Mouse (Mus musculus) spleen, postnatal 10 days (tissue): ENCODE data around the gene Acpp.

Experiments
- DNase-seq, 2 experiments: peaks; one replicate each; pipeline ENCODE4 v3.0.0; 2021 to 2022; ENCODE audit warnings: low spot score in 2 of 2

Gene Acpp

DNA sequence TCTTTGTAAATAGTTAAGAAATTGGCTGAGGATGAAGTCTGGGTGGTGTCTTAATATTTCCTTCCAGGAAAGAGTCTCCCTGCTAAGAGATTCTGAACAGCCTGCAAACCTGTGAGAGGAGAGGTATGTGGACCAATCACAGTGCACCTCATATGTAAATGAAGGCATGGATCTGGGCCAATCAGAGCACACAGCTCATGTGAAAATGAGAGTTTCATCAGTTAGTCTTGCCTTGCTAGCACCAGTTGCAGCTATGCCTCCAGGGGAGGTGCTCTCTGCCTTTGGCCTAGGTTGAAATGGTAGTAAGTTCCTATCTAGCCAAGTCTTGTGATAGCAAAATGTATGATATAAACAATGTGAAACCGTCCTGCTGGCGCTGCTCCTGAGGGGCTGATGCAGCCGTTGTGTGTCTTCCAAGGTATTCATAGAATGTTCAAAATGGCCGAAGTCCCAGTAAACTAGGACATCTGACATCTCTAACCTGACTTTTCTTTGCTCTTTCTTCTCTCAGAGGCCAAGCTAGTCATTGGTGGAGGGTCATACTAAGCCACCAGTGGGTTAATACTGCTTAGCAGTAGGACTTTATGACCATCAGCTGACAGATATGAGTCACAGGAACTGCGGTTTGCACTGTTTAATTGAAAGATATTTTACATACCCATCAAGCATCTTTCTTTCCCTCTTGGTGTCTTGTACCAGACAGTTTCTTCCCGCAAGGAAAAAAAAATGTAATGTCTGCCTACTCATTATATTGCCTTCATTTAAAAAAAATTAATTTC lies 32.0 kb downstream of the Acpp start:
- no peak for DNase-seq

DNA sequence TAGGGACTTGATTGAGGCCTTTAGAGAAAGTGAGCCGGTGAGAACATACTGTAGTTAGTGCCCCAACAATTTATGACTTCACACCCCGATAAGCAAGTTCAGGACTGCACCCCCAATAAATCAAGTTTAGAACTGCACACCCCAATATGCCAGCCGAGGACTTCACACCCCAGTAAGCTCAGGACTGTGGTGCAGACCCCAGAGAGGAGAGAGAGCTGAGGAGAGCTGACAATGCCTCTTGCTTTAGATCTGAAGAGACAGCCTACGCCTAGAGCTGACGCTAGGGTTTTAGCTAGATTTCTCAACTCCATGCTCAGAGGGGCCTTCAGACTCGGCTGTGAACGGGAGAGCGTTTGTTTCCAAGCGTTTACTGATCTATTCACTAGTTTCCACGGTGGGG lies 32.7 kb downstream of the Acpp start:
- no peak for DNase-seq

DNA sequence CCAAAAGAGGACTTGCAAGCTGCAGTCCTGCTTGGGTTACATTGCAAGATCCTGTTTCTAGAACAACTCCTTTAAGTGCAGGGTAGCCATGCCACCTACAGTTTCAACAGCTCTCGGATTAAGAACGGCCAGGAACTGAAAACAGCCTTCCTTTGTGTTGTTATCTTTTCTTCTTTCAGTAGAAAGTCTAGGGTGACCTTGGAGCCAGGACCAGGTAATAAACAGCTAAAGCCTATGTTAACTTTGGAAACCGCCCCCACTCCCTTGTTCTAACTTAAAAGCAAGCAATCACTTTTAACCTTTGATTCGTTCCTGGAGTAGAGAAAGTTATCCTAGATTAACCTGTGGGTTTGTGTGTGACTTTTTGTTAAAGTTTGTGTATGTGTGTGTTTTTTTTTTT lies 33.2 kb downstream of the Acpp start:
- no peak for DNase-seq

- DNase-seq, result no peak
Observed at GRCm38 (mm10) chr9:104300569-104300968, 37.0 kb downstream of the Acpp start.

GRCm38 (mm10) chr9:104297041-104297440 lies 40.5 kb downstream of the Acpp start:
- no peak for DNase-seq

DNA sequence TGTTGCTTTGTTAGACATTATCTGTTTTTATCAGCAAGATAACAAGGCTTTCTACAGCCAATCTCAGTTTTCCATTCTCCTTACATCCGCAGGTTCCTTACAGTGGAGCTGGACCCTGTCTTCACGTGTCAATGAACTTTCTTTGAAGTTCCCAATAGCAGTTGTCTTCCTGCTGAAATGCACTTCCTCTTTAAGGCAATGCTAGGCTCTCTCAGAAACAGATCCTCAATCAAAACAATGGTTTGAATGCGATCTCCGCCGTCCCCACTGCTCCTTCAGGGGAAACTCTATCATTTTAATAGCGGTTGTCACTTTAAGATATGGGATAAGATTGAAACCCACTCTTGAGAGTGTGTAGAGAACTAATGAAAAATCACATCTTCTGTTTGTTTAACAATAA lies 52.6 kb downstream of the Acpp start:
- no peak for DNase-seq

GRCm38 (mm10) chr9:104282536-104282935 lies 55.0 kb downstream of the Acpp start:
- no peak for DNase-seq

DNA sequence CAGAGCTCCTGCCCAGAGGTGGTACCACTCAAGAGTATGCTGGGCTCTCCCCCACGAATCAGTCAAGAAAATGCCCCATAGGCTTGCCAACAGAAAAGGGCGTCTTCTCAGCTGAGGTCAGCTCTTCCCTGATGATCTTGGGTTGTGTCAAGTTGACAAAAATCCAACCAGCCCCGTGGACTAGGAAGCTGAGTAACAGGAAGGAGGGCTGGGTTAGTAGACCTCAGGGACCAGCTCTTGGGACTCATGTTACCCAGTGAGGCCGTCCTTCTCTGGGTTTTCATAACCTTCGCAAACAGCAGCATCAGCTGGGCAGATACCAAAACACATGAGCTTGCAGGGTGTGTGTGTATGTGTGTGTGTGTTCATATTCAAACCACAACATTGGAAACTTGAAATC lies 55.8 kb downstream of the Acpp start:
- DNase-seq, result no peak

- no peak for DNase-seq
Observed at GRCm38 (mm10) chr9:104280725-104281495, 56.6 kb downstream of the Acpp start.

GRCm38 (mm10) chr9:104277528-104278162 lies 59.9 kb downstream of the Acpp start:
- DNase-seq, result peak in 1 of 2 experiments; percentile 4

DNA sequence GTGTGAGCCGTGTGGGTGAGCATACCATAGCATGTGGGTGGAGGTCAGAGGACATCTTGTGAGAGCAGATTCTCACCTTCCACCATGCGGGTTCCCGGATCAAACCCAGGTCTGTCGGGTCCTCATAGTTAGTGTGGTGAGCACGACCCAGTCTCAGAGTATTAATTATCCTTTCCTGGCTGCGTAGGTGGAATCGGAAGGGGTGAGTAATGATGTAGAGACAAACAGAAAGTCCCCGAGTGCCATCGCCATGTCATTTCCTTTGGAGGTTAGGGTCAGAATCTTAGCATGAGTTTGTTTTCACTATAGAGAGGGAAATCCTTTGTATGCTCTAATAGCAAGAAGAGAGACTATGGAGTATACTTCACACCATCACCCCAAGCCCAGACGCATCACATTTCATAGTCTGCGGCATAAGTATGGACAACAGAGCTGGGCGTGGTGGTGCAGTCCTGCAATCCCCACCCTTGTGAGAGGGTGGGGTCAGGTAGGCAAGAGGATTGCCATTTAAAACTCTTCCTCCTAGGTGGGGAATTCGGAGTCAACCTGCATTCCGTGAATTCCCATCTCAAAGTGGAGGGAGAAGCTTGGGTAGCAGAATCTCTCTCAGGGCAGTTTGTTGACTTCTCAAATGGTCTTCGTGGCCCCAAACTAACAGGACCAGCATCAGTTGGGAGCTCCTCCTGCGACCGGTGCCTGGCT lies 62.3 kb downstream of the Acpp start:
- DNase-seq, result no peak

DNA sequence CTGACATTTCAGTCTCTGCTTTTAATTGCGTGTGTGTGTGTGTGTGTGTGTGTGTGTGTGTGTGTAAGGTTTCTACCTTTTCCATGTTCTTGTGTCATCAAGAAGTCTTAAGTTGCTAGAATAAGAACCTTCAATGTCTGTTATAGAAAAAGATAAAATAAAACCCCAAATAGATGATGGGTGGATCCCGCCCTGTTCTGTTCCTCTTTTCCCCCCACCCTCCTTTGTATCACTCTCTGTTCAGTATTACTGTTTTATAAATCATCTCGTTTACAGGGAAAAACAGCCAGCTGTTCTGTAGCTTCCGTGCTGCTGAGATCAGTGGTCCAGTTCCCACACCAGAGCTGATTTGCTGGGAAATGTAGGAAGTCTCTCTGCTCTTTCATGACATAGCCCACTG lies 65.5 kb downstream of the Acpp start:
- no peak for DNase-seq

GRCm38 (mm10) chr9:104271642-104272041 lies 65.9 kb downstream of the Acpp start:
- no peak for DNase-seq

DNA sequence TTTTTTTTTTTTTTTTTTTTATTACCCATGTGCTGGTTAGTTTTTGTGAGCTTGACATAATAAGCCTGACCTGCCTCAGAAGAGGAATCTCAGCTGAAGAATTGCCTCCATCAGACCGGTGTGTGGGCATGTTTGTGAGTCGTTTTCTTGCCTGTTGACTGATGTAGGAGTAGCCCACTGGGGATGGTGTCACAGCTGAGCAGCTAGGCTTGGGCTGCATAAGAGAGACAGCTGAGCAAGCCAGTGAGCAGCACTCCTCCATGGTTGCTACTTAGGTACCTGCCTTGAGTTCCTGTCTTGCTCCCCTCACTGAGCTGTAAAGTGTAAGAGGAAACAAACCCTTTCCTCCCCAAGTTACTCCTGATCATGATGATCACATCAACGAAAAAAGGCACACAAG lies 67.6 kb downstream of the Acpp start:
- DNase-seq, result no peak

DNA sequence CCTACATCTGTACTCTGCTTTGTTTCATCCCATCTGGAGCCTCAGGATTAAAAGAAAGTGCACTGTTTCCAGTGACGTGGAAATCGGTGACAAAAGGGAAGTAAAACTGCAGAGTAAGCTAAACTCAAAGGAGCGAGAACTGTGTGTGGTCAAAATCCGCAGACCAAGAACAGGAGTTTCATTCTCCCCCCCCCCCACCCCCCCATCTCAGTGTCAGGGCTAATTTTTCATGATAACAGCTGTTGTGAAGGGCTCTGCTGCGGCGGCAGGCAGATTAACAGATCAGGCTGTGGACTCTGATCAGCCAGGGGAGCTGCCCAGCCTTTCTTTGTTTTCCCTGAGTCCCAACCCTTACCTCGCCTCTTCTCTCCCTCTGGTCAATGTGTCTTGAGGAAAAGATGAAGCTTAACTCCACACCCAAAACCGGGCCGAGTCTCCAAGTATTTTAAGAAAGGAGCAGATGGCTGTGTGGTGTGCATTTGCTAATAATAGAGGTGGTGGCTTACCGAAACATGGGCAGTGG lies 68.1 kb downstream of the Acpp start:
- DNase-seq, result no peak

DNA sequence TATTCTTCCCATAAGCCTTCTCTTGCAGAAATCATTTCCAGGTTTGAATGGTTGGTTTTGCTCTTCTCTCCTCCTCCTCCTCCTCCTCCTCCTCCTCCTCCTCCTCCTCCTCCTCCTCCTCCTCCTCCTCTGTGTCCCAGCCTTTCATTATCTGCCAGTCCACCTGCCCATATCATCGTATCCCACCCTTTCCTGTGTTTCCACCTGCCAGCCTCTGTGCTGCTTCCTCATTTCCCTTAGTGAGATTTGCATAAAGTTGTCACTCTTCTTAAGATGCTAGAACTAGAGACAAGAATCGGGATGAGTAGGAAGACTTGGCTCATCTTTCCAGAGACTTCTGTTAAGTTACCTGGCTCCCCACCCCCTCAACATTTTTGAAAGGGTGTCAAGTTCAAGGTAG lies 73.0 kb downstream of the Acpp start:
- DNase-seq, result no peak

- peak; percentile 92 to 97 for DNase-seq
Observed at GRCm38 (mm10) chr9:104262823-104263352, 74.7 kb downstream of the Acpp start, which contains the start of gene Dnajc13. Gene Dnajc13 (minus strand): TSS chr9:104262930.

GRCm38 (mm10) chr9:104262016-104262762 lies 75.4 kb downstream of the Acpp start:
- DNase-seq, result no peak

DNA sequence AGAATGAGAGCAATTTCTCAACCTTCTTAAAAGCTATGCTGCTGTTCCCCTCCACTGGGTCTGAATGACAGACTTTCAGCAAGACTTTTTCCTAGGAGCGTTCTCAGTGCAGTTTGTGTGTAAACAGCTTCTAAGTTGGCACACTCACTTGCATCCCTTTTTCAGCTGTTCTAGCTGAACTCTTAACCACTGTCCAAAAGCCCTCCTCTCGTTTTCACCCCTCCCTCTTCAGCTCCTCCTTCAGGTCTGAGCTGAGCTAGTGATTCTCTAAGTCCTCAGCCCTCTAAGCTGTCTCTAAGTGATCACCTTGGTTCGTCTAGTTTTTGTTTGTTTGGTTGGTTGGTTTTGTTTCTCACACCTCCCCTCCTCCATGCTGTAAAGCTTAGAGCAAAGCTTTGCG lies 77.2 kb downstream of the Acpp start:
- DNase-seq, result no peak

DNA sequence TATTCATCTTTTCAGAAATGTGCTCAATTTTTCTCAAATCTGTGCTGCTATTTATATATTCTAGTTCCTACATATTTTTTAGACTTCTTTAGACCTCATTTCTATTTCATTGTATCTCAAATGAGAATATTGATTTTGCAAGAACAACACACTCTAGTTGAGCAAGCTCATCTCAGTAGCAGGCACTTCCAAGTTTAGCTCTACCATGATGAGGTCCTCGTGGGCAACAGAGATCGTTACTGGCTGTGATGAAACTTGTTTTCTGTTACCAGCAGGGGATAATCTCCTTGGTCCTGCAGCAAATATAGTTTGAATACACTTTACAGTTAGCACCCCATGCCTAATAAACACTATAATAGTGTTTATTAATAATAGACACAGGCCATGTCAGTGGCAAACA lies 81.5 kb downstream of the Acpp start:
- DNase-seq, result no peak
